Mouse (Mus musculus) mesoderm, embryonic 11.5 days (tissue): ENCODE measurements around the gene Pdap1.
A peak's percentile ranks its signal among the peaks of the same experiment; 100 is the strongest.
"Not testable (repeated sequence)": the region's sequence is repeated elsewhere in the genome, so short reads cannot be mapped to it uniquely, and the experiment has no call there.

Source experiments
- DNase-seq: peaks from one replicate; pipeline ENCODE4 v3.0.0-alpha.2; 2012; ENCODE audit warnings: low read depth, low spot score

The Pdap1 gene

DNA sequence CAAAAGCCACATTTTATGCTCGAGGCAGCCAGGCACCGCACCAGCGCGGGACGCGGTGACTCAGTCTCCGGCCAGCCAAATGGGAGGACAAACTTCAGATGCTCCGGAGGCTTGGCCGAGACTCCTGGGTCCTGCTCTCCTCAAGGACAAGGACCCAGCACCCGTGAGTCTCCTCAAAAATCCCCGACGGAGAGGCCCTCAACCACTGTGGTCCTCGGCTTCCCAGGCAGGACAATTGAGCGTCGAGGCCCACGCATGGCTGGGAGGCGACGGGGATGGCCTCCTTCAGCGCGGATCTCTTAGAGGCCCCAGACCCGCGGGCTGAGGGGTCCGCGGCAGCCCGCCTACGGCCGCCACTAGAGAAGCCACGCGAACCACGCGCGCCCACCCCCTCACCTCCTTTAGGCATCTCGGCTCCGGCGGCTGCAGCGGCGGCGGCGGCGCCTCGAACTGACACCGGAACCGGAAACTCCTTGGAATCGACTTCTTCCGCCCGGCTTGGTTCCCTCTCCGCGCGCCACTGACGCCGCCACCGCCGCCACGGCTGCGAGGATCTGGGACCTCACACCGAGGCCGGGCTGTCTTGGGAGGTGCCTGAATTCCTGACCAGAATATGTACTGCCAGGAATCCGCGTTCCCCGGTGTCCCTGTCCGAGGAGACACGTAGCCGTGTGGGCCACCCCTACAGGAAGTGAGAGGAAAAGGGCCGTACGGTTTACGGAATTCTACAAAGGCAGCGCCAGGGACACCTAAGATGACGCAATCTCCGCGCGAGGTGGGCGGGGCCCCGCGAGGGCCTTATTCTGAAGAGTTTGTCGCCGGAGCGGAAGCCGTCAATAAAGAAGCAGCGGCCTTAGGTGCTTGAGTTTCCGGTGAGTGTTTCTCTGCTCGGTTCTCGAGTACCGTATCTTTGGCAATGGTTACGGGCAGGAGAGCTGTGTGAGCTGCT, at the start of gene Pdap1, which contains the start of gene Bud31:
Gene Pdap1, minus strand, starts transcription at position 668 of the 949 bp plus-strand sequence.
Gene Bud31, plus strand, starts transcription at position 792 of the 949 bp plus-strand sequence.
- DNase-seq, result peak; percentile 92

- no peak for DNase-seq
Observed at GRCm38 (mm10) chr5:145189416-145189815, 49.4 kb upstream of the Pdap1 start.

GRCm38 (mm10) chr5:145185244-145185643, 45.2 kb upstream of the Pdap1 start:
- no peak for DNase-seq

- DNase-seq, result no peak
Observed at GRCm38 (mm10) chr5:145178461-145178980, 38.5 kb upstream of the Pdap1 start.

- DNase-seq, result peak; percentile 14
Observed at GRCm38 (mm10) chr5:145167306-145167661, 27.2 kb upstream of the Pdap1 start.

DNA sequence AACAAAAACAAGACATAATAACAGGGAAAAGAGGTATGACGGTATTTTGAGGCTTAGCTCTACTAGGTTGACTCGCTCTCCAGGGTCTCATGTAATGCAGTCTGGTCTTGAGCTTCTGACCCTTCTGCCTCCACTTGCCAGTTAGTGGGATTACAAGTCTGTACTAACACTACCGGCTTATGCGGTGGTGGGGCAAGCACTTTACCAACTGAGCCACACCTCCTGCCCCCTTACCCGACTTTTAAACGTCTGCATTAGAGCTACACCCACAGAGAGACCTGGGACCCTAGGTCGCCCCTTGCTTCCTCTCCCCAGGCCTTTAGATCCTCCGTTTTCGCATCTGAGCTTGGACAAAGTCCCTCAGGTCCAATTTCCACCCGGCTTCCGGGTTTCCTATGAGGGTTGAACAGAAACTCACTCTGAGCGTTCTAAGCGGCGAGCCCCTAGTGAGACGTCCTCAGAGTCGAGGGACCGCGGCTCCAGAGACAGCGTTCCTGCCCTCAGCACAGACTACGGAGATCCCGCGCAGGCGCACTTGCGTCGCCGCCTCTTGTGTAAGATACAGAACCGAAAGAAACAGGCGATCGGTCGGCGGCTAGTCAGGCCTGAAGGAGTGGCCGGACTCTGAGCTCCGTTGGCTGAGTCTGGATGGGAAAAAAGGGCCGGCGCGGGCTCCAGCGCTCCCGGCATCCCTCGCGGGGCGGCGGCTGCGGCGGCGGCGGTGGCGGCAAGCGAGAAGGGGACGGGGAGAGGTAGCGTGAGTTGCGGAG, 26.7 kb upstream of the Pdap1 start, which contains the start of the genes Ptcd1 and Cpsf4:
Gene Ptcd1, minus strand, starts transcription at position 573 of the 770 bp plus-strand sequence.
Gene Cpsf4, plus strand, starts transcription at position 678 of the 770 bp plus-strand sequence.
- peak; percentile 99 for DNase-seq

- DNase-seq, result no peak
Observed at GRCm38 (mm10) chr5:145165184-145165583, 25.1 kb upstream of the Pdap1 start.

DNA sequence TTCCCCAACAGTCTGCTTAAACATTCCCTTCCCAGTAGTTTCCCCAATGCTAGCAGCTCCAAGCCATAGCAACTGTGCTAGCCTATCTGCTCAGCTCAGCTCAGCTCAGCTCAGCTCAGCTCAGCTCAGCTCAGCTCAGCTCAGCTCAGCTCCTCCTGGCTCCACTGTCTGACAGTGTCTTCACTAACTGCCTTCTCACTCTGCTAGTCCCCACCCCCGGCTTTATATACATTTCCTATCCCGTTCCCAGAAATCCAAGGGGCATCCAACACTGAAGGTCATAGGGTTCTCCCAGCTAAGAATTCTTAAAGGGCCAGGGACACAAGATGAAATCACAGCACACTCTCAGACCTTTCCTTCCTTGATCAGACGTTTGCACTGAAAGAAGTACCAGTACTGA, 24.7 kb upstream of the Pdap1 start:
- DNase-seq, result no peak

- DNase-seq, result no peak
Observed at GRCm38 (mm10) chr5:145161361-145161760, 21.3 kb upstream of the Pdap1 start.

DNA sequence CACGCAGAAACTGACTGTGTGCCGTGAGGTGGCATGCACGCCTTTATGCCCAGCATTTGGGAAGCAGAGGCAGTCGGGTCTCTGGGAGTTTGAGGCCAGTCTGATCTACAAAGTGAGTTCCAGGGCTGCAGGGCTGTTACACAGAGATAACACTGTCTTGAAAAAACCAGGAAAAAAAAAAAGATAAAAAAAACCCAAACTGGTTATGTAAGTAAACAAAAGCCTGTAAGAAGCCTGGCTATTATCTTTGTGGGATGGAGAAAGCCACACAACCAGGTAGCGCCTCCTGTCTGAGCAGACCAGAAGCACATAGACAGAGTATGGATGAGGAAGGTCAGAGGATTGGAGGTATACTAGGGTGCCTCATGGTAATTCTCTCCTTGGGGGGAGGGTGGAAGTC, 12.7 kb upstream of the Pdap1 start:
- DNase-seq, result no peak

DNA sequence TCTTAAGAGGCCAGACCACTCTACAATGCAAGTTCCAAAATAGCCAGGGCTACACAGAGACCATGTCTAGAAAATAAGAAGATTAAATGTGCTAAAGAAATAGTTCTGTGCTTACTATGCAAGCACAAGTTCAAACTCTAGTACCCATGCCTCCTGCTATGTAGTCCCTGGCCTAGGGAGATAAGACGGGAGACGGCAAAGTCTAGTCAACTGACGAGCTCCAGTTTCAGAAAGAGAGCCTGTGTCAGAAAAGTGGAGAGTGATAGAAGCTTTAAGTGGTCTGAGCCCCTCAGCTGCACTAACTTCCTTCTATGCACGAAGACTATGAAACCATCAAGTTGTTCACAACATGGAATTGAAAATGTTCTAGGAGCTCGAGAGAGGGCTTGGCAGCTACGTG, 9.3 kb upstream of the Pdap1 start:
- no peak for DNase-seq

GRCm38 (mm10) chr5:145147748-145148147, 7.7 kb upstream of the Pdap1 start:
- no peak for DNase-seq

- no peak for DNase-seq
Observed at GRCm38 (mm10) chr5:145140611-145141010, 573 bp upstream of the Pdap1 start.

GRCm38 (mm10) chr5:145138836-145139235, 1.2 kb downstream of the Pdap1 start:
- no peak for DNase-seq

- DNase-seq, result not testable (repeated sequence)
Observed at GRCm38 (mm10) chr5:145133275-145133674, 6.8 kb downstream of the Pdap1 start.

GRCm38 (mm10) chr5:145130995-145131394, 9.0 kb downstream of the Pdap1 start:
- no peak for DNase-seq

DNA sequence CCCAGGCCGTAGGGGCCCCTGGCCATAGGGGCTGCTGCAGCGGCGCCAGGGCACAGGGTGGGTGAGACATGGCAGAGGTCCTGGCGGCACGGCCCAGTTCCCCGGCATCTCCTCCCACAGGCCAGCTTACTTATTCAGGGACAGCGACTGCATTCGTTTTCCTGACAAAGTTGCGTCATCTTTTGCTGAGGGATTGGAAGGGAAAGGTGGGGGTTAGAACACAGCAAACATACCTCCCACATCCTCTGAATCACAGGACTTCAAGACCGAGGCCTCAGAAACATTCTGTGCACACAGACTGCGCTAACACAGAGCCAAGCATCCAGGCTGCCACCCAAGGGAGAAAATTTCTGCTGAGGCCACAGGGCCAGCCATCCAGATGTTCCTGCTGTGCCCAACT, 9.8 kb downstream of the Pdap1 start:
- DNase-seq, result no peak

DNA sequence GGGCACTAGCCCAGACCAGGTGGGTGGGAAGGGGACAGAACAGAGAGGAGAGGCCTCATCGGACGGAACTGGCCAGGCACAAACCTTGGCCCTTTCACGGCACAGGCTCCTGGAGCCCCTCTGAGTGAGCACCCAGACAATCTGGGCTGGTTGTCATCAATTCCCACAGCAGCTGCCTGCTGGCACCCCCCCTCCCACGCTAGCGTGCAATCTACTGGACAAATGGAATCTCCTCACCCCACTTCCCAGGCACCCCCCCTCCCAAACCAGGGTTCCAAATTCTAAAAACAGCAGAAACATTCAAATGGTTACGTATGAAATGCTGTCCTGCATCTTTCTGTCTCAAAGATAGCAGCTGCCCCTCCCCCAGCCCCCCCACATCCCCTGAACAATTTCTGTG, 10.3 kb downstream of the Pdap1 start:
- DNase-seq, result not testable (repeated sequence)

GRCm38 (mm10) chr5:145129124-145129523, 10.9 kb downstream of the Pdap1 start:
- no peak for DNase-seq

GRCm38 (mm10) chr5:145126580-145126979, 13.5 kb downstream of the Pdap1 start:
- DNase-seq, result no peak

DNA sequence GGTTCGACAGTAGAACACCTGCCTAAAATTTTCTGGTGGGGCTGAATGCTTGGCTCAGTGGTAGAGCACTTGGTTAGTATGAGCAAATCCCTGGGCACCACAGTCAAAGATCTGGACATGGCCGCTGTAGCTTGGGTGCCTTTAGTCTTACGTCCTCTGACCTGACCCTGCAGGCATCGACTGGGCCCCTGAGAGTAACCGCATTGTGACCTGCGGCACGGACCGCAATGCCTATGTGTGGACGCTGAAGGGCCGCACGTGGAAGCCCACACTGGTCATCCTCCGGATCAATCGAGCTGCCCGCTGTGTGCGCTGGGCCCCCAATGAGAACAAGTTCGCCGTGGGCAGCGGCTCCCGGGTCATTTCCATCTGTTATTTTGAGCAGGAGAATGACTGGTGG, 16.6 kb downstream of the Pdap1 start:
- no peak for DNase-seq

DNA sequence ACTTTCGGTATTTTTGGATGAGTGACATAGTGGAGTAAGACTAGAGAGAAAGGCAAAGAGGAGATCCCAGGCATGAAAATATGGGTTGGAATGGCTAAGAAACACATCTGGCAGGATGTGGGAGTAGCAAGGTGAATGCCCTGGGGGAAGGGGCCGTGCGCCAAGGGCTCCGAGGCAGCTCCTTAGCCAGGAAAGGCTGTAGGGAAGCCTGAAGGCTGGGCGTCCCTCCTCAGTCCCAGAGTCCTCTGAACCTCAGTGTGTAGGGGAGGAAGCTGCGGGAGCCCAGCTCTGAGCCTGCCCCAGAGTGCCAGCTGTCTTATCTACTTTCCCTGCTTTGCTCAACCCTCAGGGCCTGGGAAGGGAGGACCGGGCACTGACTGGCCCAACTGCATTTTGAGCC, 19.1 kb downstream of the Pdap1 start:
- no peak for DNase-seq
